Mouse (Mus musculus): ENCODE data around the gene Srgap3. TPM values are rescaled to one million over a fixed set of nuclear protein-coding genes. Genes with fewer than 3 reads are reported as not detected.
"Not testable (repeated sequence)": the region's sequence is repeated elsewhere in the genome, so short reads cannot be mapped to it uniquely, and the experiment has no call there.

Gene Srgap3
- total and polyA plus RNA-seq, 3 experiments, result 3.2 to 21.2 (median 14.3) TPM

GRCm38 (mm10) chr6:112742297-112742696, 204.8 kb downstream of the Srgap3 start:
- DNase-seq, result no peak

- DNase-seq, result no peak
These were observed 205.3 kb downstream of the Srgap3 start for GRCm38 (mm10) chr6:112741766-112742165.

- no peak for DNase-seq
These were observed 207.4 kb downstream of the Srgap3 start for GRCm38 (mm10) chr6:112739635-112740034.

- DNase-seq, result no peak
These were observed 208.1 kb downstream of the Srgap3 start for GRCm38 (mm10) chr6:112738924-112739323.

- DNase-seq, result no peak
These were observed 210.6 kb downstream of the Srgap3 start for GRCm38 (mm10) chr6:112736471-112736870.

- DNase-seq, result no peak
These were observed 212.0 kb downstream of the Srgap3 start for GRCm38 (mm10) chr6:112735054-112735453.

- DNase-seq, result no peak
These were observed 213.1 kb downstream of the Srgap3 start for GRCm38 (mm10) chr6:112733942-112734341.

GRCm38 (mm10) chr6:112732434-112732833, 214.6 kb downstream of the Srgap3 start:
- no peak for DNase-seq

GRCm38 (mm10) chr6:112731386-112731785, 215.7 kb downstream of the Srgap3 start:
- peak; percentile 75 for DNase-seq

GRCm38 (mm10) chr6:112728760-112729422, 218.2 kb downstream of the Srgap3 start:
- DNase-seq, result peak; percentile 47

GRCm38 (mm10) chr6:112725468-112725867, 221.6 kb downstream of the Srgap3 start:
- DNase-seq, result no peak

- peak; percentile 59 for DNase-seq
These were observed 226.5 kb downstream of the Srgap3 start for GRCm38 (mm10) chr6:112720409-112721080.

GRCm38 (mm10) chr6:112719983-112720382, 227.1 kb downstream of the Srgap3 start:
- DNase-seq, result no peak

GRCm38 (mm10) chr6:112717168-112717567, 229.9 kb downstream of the Srgap3 start:
- DNase-seq, result no peak

- DNase-seq, result no peak
These were observed 233.1 kb downstream of the Srgap3 start for GRCm38 (mm10) chr6:112713951-112714350.

GRCm38 (mm10) chr6:112702296-112702695, 244.8 kb downstream of the Srgap3 start:
- not testable (repeated sequence) for DNase-seq

- peak; percentile 59 for DNase-seq
These were observed 246.7 kb downstream of the Srgap3 start for GRCm38 (mm10) chr6:112700392-112700791.

- DNase-seq, result no peak
These were observed 248.0 kb downstream of the Srgap3 start for GRCm38 (mm10) chr6:112699115-112699514.

GRCm38 (mm10) chr6:112696056-112696950, 250.8 kb downstream of the Srgap3 start, which contains the start of gene Rad18:
Gene Rad18, minus strand, starts transcription at chr6:112696686.
- peak; percentile 88 for DNase-seq

- no peak for DNase-seq
These were observed 252.6 kb downstream of the Srgap3 start for GRCm38 (mm10) chr6:112694492-112694891.

- no peak for DNase-seq
These were observed 255.5 kb downstream of the Srgap3 start for GRCm38 (mm10) chr6:112691523-112691922.

- DNase-seq, result no peak
These were observed 259.0 kb downstream of the Srgap3 start for GRCm38 (mm10) chr6:112688033-112688432.

Data from adrenal gland, adult 2 months (tissue).